Mouse (Mus musculus): Measurements from ENCODE around the gene Trp53bp1. TPM values are rescaled to one million over a fixed set of nuclear protein-coding genes. Genes with fewer than 3 reads are reported as not detected.

The Trp53bp1 gene
- polyA plus RNA-seq, 1 experiment from 2014 or later, result 53.1 TPM

DNA sequence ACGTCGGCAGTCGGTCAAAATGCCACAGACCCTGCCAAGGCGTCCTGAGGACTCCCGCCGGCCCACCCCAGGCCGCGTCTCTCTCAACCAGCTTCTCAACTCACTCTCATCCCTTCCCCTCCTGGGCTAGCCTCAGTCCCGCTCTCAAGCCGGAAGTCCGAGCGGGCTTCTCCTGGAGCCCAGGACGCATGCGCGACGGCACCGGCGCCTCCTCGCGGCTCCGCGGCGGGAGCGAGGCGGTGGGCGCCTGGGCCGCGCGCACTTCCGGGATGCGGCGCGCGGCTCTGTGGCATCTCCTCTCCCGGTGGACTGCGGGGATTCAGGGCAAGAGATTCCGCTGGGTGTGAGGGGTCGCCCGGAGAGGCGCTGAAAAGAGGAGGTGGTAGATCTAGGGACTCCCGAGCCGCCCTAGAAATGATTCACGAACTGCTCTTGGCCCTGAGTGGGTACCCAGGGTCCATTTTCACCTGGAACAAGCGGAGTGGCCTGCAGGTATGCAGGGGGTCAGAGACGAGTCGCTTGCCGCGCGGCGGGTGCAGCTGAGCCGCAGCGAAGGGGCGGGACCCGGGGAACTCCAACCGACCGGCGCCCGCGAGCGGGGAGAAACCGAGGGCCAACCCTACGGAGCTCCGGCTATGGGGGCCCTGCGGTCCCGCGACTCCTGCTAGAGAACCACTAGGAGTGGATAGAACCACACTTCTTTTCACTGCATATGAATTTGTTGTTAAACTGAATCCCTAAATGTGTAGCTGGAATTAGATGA is 100.0 kb downstream of the Trp53bp1 start, which contains the start of gene Zscan29:
Zscan29 (minus strand) TSS at position 146 of the 763 bp plus-strand sequence.
- H3K4me2 ChIP-seq (ENCODE audit: low read depth, low read length), result peak within 1 kb of the TSS; percentile 66
- H3K4me3 ChIP-seq (ENCODE audit: low read length), result peak within 1 kb of the TSS; percentile 92
- peak within 1 kb of the TSS; percentile 92 for H3K27ac ChIP-seq (ENCODE audit: low read length)
- H3K4me1 ChIP-seq (replicated peaks; ENCODE audit: control insufficient read depth, insufficient read depth, low read length), result peaks cover 14% of the 10 kb centered on the region
- under 1% methylated on average over 65 of the region's 66 CpGs for WGBS
- no peaks in the 10 kb centered on the region for H3K27me3 ChIP-seq (ENCODE audit: control insufficient read depth, insufficient read depth, low read depth, low read length)
- peak; percentile 96 for ATAC-seq (ENCODE audit: low read depth)
- H3K36me3 ChIP-seq (ENCODE audit: control insufficient read depth, insufficient read depth, low read length), result peaks cover 13% of the 10 kb centered on the region
- peak within 1 kb of the TSS; percentile 91 for H3K9ac ChIP-seq (ENCODE audit: low read length)
- H3K9me3 ChIP-seq (ENCODE audit: control insufficient read depth, low read length), result no peaks in the 10 kb centered on the region

- peak within 1 kb of the TSS; percentile 66 for H3K4me2 ChIP-seq (ENCODE audit: low read depth, low read length)
- WGBS, result 0% methylated on average over 38 of the region's 38 CpGs
- H3K27me3 ChIP-seq (ENCODE audit: control insufficient read depth, insufficient read depth, low read depth, low read length), result no peaks in the 10 kb centered on the region
- peaks cover 11% of the 10 kb centered on the region for H3K36me3 ChIP-seq (ENCODE audit: control insufficient read depth, insufficient read depth, low read length)
- no peaks in the 10 kb centered on the region for H3K9me3 ChIP-seq (ENCODE audit: control insufficient read depth, low read length)
- peak within 1 kb of the TSS; percentile 91 for H3K9ac ChIP-seq (ENCODE audit: low read length)
- ATAC-seq (ENCODE audit: low read depth), result peak; percentile 59
- H3K4me3 ChIP-seq (ENCODE audit: low read length), result peak within 1 kb of the TSS; percentile 92
- H3K27ac ChIP-seq (ENCODE audit: low read length), result peak within 1 kb of the TSS; percentile 92
- peaks cover 14% of the 10 kb centered on the region for H3K4me1 ChIP-seq (replicated peaks; ENCODE audit: control insufficient read depth, insufficient read depth, low read length)
Observed at GRCm38 (mm10) chr2:121170481-121170971, 100.7 kb downstream of the Trp53bp1 start, which contains the start of gene Tubgcp4. TSS of gene Tubgcp4 (plus strand) at chr2:121170654.

GRCm38 (mm10) chr2:121169902-121170301 is 101.3 kb downstream of the Trp53bp1 start:
- peaks cover 14% of the 10 kb centered on the region for H3K4me1 ChIP-seq (replicated peaks; ENCODE audit: control insufficient read depth, insufficient read depth, low read length)
- ATAC-seq (ENCODE audit: low read depth), result no peak
- H3K9me3 ChIP-seq (ENCODE audit: control insufficient read depth, low read length), result no peaks in the 10 kb centered on the region
- 4% methylated on average over 9 of the region's 9 CpGs for WGBS
- peaks cover 11% of the 10 kb centered on the region for H3K36me3 ChIP-seq (ENCODE audit: control insufficient read depth, insufficient read depth, low read length)
- peak overlapping the region; percentile 91 for H3K9ac ChIP-seq (ENCODE audit: low read length)
- no peaks in the 10 kb centered on the region for H3K27me3 ChIP-seq (ENCODE audit: control insufficient read depth, insufficient read depth, low read depth, low read length)
- no peak overlapping the region for H3K27ac ChIP-seq (ENCODE audit: low read length)
- H3K4me3 ChIP-seq (ENCODE audit: low read length), result peak overlapping the region; percentile 92
- peak overlapping the region; percentile 66 for H3K4me2 ChIP-seq (ENCODE audit: low read depth, low read length)

GRCm38 (mm10) chr2:121169173-121169572 is 102.0 kb downstream of the Trp53bp1 start:
- WGBS, result 34% methylated on average over 4 of the region's 4 CpGs
- peak overlapping the region; percentile 91 for H3K9ac ChIP-seq (ENCODE audit: low read length)

GRCm38 (mm10) chr2:121153100-121153499 is 118.1 kb downstream of the Trp53bp1 start:
- Histone ChIP-seq H3K9ac (ENCODE audit: low read length) (no peak overlapping the region), H3K27ac (ENCODE audit: low read length) (no peak overlapping the region), H3K27me3 (ENCODE audit: control insufficient read depth, insufficient read depth, low read depth, low read length) (no peaks in the 10 kb centered on the region), H3K9me3 (ENCODE audit: control insufficient read depth, low read length) (no peaks in the 10 kb centered on the region), H3K4me2 (ENCODE audit: low read depth, low read length) (no peak overlapping the region), H3K4me1 (replicated peaks; ENCODE audit: control insufficient read depth, insufficient read depth, low read length) (no peaks in the 10 kb centered on the region), H3K4me3 (ENCODE audit: low read length) (no peak overlapping the region), H3K36me3 (ENCODE audit: control insufficient read depth, insufficient read depth, low read length) (peaks cover 11% of the 10 kb centered on the region; the same call in 1 of the 2 replicates)
- WGBS, result 85% methylated on average over 3 of the region's 3 CpGs
- ATAC-seq (ENCODE audit: low read depth), result no peak

More at GRCm38 (mm10) chr2:121169173-121169572, 102.0 kb downstream of the Trp53bp1 start:
- peak overlapping the region; percentile 66 for H3K4me2 ChIP-seq (ENCODE audit: low read depth, low read length)
- H3K36me3 ChIP-seq (ENCODE audit: control insufficient read depth, insufficient read depth, low read length), result peaks cover 14% of the 10 kb centered on the region
- no peak for ATAC-seq (ENCODE audit: low read depth)
- peaks cover 14% of the 10 kb centered on the region for H3K4me1 ChIP-seq (replicated peaks; ENCODE audit: control insufficient read depth, insufficient read depth, low read length)
- no peaks in the 10 kb centered on the region for H3K27me3 ChIP-seq (ENCODE audit: control insufficient read depth, insufficient read depth, low read depth, low read length)
- no peak overlapping the region for H3K27ac ChIP-seq (ENCODE audit: low read length)
- H3K9me3 ChIP-seq (ENCODE audit: control insufficient read depth, low read length), result no peaks in the 10 kb centered on the region
- peak overlapping the region; percentile 92 for H3K4me3 ChIP-seq (ENCODE audit: low read length)

GRCm38 (mm10) chr2:121149679-121150078 is 121.5 kb downstream of the Trp53bp1 start:
- 79% methylated on average over 5 of the region's 5 CpGs for WGBS
- no peak for ATAC-seq (ENCODE audit: low read depth)
- peaks cover 12% of the 10 kb centered on the region; the same call in 1 of the 2 replicates for H3K36me3 ChIP-seq (ENCODE audit: control insufficient read depth, insufficient read depth, low read length)

More at GRCm38 (mm10) chr2:121149679-121150078, 121.5 kb downstream of the Trp53bp1 start:
- H3K4me3 ChIP-seq (ENCODE audit: low read length), result no peak overlapping the region
- no peaks in the 10 kb centered on the region for H3K9me3 ChIP-seq (ENCODE audit: control insufficient read depth, low read length)
- no peaks in the 10 kb centered on the region for H3K4me1 ChIP-seq (replicated peaks; ENCODE audit: control insufficient read depth, insufficient read depth, low read length)
- H3K4me2 ChIP-seq (ENCODE audit: low read depth, low read length), result no peak overlapping the region
- H3K27me3 ChIP-seq (ENCODE audit: control insufficient read depth, insufficient read depth, low read depth, low read length), result no peaks in the 10 kb centered on the region
- H3K9ac ChIP-seq (ENCODE audit: low read length), result no peak overlapping the region
- no peak overlapping the region for H3K27ac ChIP-seq (ENCODE audit: low read length)

Other genes with a start within 250 kb of the Trp53bp1 start
- gene Epb42, start 234.3 kb downstream of the Trp53bp1 start, polyA plus RNA-seq (2015; fragmentation: Nextera tagmentation; extraction: Ambion mirVana), result 1.1 and 3.2 TPM in 2 replicates
- 0.05 TPM in 1 of 2 replicates, not detected in the other for gene Tgm5, start 185.6 kb downstream of the Trp53bp1 start, polyA plus RNA-seq (2015; fragmentation: Nextera tagmentation; extraction: Ambion mirVana)
- not detected in 2 replicates for gene Tgm7, start 161.6 kb downstream of the Trp53bp1 start, polyA plus RNA-seq (2015; fragmentation: Nextera tagmentation; extraction: Ambion mirVana)
- gene Adal, start 131.0 kb downstream of the Trp53bp1 start, polyA plus RNA-seq (2015; fragmentation: Nextera tagmentation; extraction: Ambion mirVana), result 19.4 and 22.2 TPM in 2 replicates
- gene Lcmt2, start 130.8 kb downstream of the Trp53bp1 start, polyA plus RNA-seq (2015; fragmentation: Nextera tagmentation; extraction: Ambion mirVana), result 24.8 and 25.3 TPM in 2 replicates
- 51.4 and 54.3 TPM in 2 replicates for gene Tubgcp4, start 100.8 kb downstream of the Trp53bp1 start, polyA plus RNA-seq (2015; fragmentation: Nextera tagmentation; extraction: Ambion mirVana)
- gene Zscan29, start 100.3 kb downstream of the Trp53bp1 start, polyA plus RNA-seq (2015; fragmentation: Nextera tagmentation; extraction: Ambion mirVana), result 9.8 TPM in 2 replicates
- 2.4 and 2.6 TPM in 2 replicates for gene Map1a, start 18.2 kb upstream of the Trp53bp1 start, polyA plus RNA-seq (2015; fragmentation: Nextera tagmentation; extraction: Ambion mirVana)
- 12.0 and 12.7 TPM in 2 replicates for gene Ppip5k1, start 84.0 kb upstream of the Trp53bp1 start, polyA plus RNA-seq (2015; fragmentation: Nextera tagmentation; extraction: Ambion mirVana)
- 4.2 and 5.3 TPM in 2 replicates for gene Ckmt1, start 86.3 kb upstream of the Trp53bp1 start, polyA plus RNA-seq (2015; fragmentation: Nextera tagmentation; extraction: Ambion mirVana)
- not detected in 2 replicates for gene Strc, start 115.8 kb upstream of the Trp53bp1 start, polyA plus RNA-seq (2015; fragmentation: Nextera tagmentation; extraction: Ambion mirVana)
- 806 and 902 TPM in 2 replicates for gene Pdia3, start 142.4 kb upstream of the Trp53bp1 start, polyA plus RNA-seq (2015; fragmentation: Nextera tagmentation; extraction: Ambion mirVana)
- gene Catsper2, start 142.4 kb upstream of the Trp53bp1 start, polyA plus RNA-seq (2015; fragmentation: Nextera tagmentation; extraction: Ambion mirVana), result 1.9 and 2.0 TPM in 2 replicates
- gene Ell3, start 172.9 kb upstream of the Trp53bp1 start, polyA plus RNA-seq (2015; fragmentation: Nextera tagmentation; extraction: Ambion mirVana), result 8.0 and 11.1 TPM in 2 replicates
- 430 and 509 TPM in 2 replicates for gene Serf2, start 177.8 kb upstream of the Trp53bp1 start, polyA plus RNA-seq (2015; fragmentation: Nextera tagmentation; extraction: Ambion mirVana)
- 96.5 and 104 TPM in 2 replicates for gene Hypk, start 181.9 kb upstream of the Trp53bp1 start, polyA plus RNA-seq (2015; fragmentation: Nextera tagmentation; extraction: Ambion mirVana)
- 0.11 and 1.1 TPM in 2 replicates for gene Serinc4, start 185.4 kb upstream of the Trp53bp1 start, polyA plus RNA-seq (2015; fragmentation: Nextera tagmentation; extraction: Ambion mirVana)
- 52.5 and 54.2 TPM in 2 replicates for gene Mfap1b, start 202.7 kb upstream of the Trp53bp1 start, polyA plus RNA-seq (2015; fragmentation: Nextera tagmentation; extraction: Ambion mirVana)
- gene Mfap1a, start 235.3 kb upstream of the Trp53bp1 start, polyA plus RNA-seq (2015; fragmentation: Nextera tagmentation; extraction: Ambion mirVana), result 29.4 and 30.6 TPM in 2 replicates
- 9.1 and 9.8 TPM in 2 replicates for gene Wdr76, start 235.3 kb upstream of the Trp53bp1 start, polyA plus RNA-seq (2015; fragmentation: Nextera tagmentation; extraction: Ambion mirVana)

Measured in lung, embryonic 16.5 days (tissue).